Comparison of ENCODE assay signal across 25 mouse cellular contexts in the genomic region with DNA sequence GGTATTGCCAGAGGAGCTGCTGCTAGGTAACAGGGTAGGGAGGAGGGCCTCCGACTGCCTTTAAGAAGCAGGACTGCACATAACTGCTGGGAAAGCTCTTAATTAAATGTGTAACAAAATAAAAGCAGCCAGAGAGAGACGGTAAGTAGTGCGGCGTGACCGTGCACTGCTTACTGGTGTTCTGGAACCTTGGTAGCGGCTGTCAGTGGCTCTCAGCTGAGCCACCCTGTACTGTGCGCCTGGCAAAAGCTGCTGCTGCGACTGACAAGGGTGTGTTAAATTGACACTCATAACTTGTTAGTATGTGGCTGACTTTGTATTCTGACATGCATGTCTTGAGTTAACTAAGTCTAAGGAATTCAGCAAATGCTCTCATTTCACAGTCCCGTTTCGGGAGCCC. TPM values are rescaled to one million over a fixed set of nuclear protein-coding genes. Genes with fewer than 3 reads are reported as not detected.
DNase-seq lines count a peak whose midpoint lies in the region; ATAC-seq and TF ChIP-seq lines count a peak whose summit lies in the region.
"Had no signal": no experiment of that assay in that cellular context is flagged by ENCODE, and none has a peak within 500 bp of the region (broad histone marks: within the 10 kb centered on the region; RNA-seq: fewer than 3 reads in every experiment).

No protein-coding gene starts in this region.

- H3K4me2 ChIP-seq in forebrain, postnatal 0 days (ENCODE audit: low read depth): no peak overlapping the region
- no peak overlapping the region for H3K4me2 ChIP-seq in forebrain, embryonic 11.5 days (ENCODE audit: low read depth, low read length, severe bottlenecking)
- H3K4me2 ChIP-seq in limb, embryonic 11.5 days (ENCODE audit: low read depth, severe bottlenecking): no peak overlapping the region
- no peak overlapping the region for H3K4me2 ChIP-seq in neural tube, embryonic 13.5 days
- no peak overlapping the region for H3K4me2 ChIP-seq in neural tube, embryonic 15.5 days
- H3K4me2 ChIP-seq: forebrain, embryonic 13.5 days; heart, embryonic 12.5 days; heart, embryonic 15.5 days had no signal

- ATAC-seq in forebrain, postnatal 0 days: peak; percentile 20; the same call in 1 of the 2 replicates
- no peak for ATAC-seq in forebrain, embryonic 11.5 days (replicated peaks; ENCODE audit: low FRiP score)
- no peak for ATAC-seq in limb, embryonic 11.5 days (ENCODE audit: insufficient number of reproducible peaks, low FRiP score, low TSS enrichment, low read depth)
- 0 out of 2 replicates have a peak, but pooled peaks have one; percentile 11 for ATAC-seq in neural tube, embryonic 13.5 days (ENCODE audit: low read depth)
- ATAC-seq in neural tube, embryonic 15.5 days (ENCODE audit: low FRiP score): no peak
- ATAC-seq: CD4-positive, CD25-positive, alpha-beta regulatory T cell, adult 4 months; forebrain, embryonic 13.5 days; hindbrain, postnatal 0 days; inflammation-experienced regulatory T-cells, adult 6 months; intestine, embryonic 16.5 days had no signal

- 64% methylated on average over 10 of the region's 10 CpGs for WGBS in forebrain, postnatal 0 days
- 79% methylated on average over 10 of the region's 10 CpGs for WGBS in forebrain, embryonic 11.5 days
- 74% methylated on average over 10 of the region's 10 CpGs for WGBS in limb, embryonic 11.5 days
- 89% methylated on average over 10 of the region's 10 CpGs for whole genome bisulfite sequencing in limb, embryonic 10.5 days
- 73% methylated on average over 10 of the region's 10 CpGs for WGBS in neural tube, embryonic 13.5 days
- WGBS in neural tube, embryonic 15.5 days: 69% methylated on average over 10 of the region's 10 CpGs

- H3K9ac ChIP-seq in forebrain, postnatal 0 days: no peak overlapping the region
- no peak overlapping the region for H3K9ac ChIP-seq in forebrain, embryonic 11.5 days (ENCODE audit: low read length)
- H3K9ac ChIP-seq in limb, embryonic 11.5 days (ENCODE audit: low read length): 0 out of 2 replicates have a peak overlapping the region, but pooled peaks have one; percentile 22
- H3K9ac ChIP-seq in neural tube, embryonic 13.5 days: no peak overlapping the region
- no peak overlapping the region for H3K9ac ChIP-seq in neural tube, embryonic 15.5 days (replicated peaks)
- H3K9ac ChIP-seq: forebrain, embryonic 13.5 days; heart, embryonic 12.5 days; heart, embryonic 15.5 days had no signal

- no peaks in the 10 kb centered on the region for H3K4me1 ChIP-seq in forebrain, postnatal 0 days (ENCODE audit: insufficient read depth)
- H3K4me1 ChIP-seq in forebrain, embryonic 11.5 days (replicated peaks; ENCODE audit: control insufficient read depth, insufficient read depth, low read length): no peaks in the 10 kb centered on the region
- peaks cover 4% of the 10 kb centered on the region; the same call in 1 of the 2 replicates for H3K4me1 ChIP-seq in limb, embryonic 11.5 days (ENCODE audit: control insufficient read depth, insufficient read depth, low read length)
- peaks cover 12% of the 10 kb centered on the region for H3K4me1 ChIP-seq in limb, embryonic 10.5 days
- peaks cover 2% of the 10 kb centered on the region; the same call in 1 of the 2 replicates for H3K4me1 ChIP-seq in neural tube, embryonic 13.5 days (replicated peaks)
- H3K4me1 ChIP-seq in neural tube, embryonic 15.5 days: peaks cover 5% of the 10 kb centered on the region; the same call in 1 of the 2 replicates
- H3K4me1 ChIP-seq: heart, embryonic 15.5 days had no signal

- no peak overlapping the region for H3K4me3 ChIP-seq in forebrain, postnatal 0 days (ENCODE audit: low read depth, low read length)
- H3K4me3 ChIP-seq in forebrain, embryonic 11.5 days (ENCODE audit: low read depth, low read length): no peak overlapping the region
- no peak overlapping the region for H3K4me3 ChIP-seq in limb, embryonic 11.5 days (ENCODE audit: low read depth, low read length)
- H3K4me3 ChIP-seq in limb, embryonic 10.5 days: no peak overlapping the region
- H3K4me3 ChIP-seq in neural tube, embryonic 13.5 days: no peak overlapping the region
- no peak overlapping the region for H3K4me3 ChIP-seq in neural tube, embryonic 15.5 days (replicated peaks)
- H3K4me3 ChIP-seq in left cerebral cortex, adult 2 months: no peak overlapping the region
- H3K4me3 ChIP-seq: forebrain, embryonic 13.5 days; heart, embryonic 12.5 days; heart, embryonic 15.5 days had no signal

- no peaks in the 10 kb centered on the region for H3K9me3 ChIP-seq in forebrain, postnatal 0 days (ENCODE audit: low read length)
- no peaks in the 10 kb centered on the region for H3K9me3 ChIP-seq in forebrain, embryonic 11.5 days (ENCODE audit: control insufficient read depth, low read length)
- H3K9me3 ChIP-seq in limb, embryonic 11.5 days (ENCODE audit: control insufficient read depth, low read length): no peaks in the 10 kb centered on the region
- no peaks in the 10 kb centered on the region for H3K9me3 ChIP-seq in limb, embryonic 10.5 days (replicated peaks)
- no peaks in the 10 kb centered on the region for H3K9me3 ChIP-seq in neural tube, embryonic 13.5 days
- no peaks in the 10 kb centered on the region for H3K9me3 ChIP-seq in neural tube, embryonic 15.5 days (replicated peaks)
- H3K9me3 ChIP-seq: forebrain, embryonic 13.5 days; heart, embryonic 12.5 days; heart, embryonic 15.5 days had no signal

- no peak overlapping the region for H3K27ac ChIP-seq in forebrain, postnatal 0 days (ENCODE audit: low read depth, low read length)
- no peak overlapping the region for H3K27ac ChIP-seq in forebrain, embryonic 11.5 days (ENCODE audit: low read depth, low read length)
- no peak overlapping the region for H3K27ac ChIP-seq in limb, embryonic 11.5 days (replicated peaks; ENCODE audit: low read depth, low read length)
- no peak overlapping the region for H3K27ac ChIP-seq in limb, embryonic 10.5 days
- H3K27ac ChIP-seq in neural tube, embryonic 13.5 days (replicated peaks): no peak overlapping the region
- no peak overlapping the region for H3K27ac ChIP-seq in neural tube, embryonic 15.5 days (replicated peaks)
- no peak overlapping the region for H3K27ac ChIP-seq in left cerebral cortex, adult 2 months
- H3K27ac ChIP-seq: forebrain, embryonic 13.5 days; heart, embryonic 15.5 days; hindbrain, postnatal 0 days had no signal

- DNase-seq in forebrain, postnatal 0 days: no peak
- no peak for DNase-seq in forebrain, embryonic 11.5 days (ENCODE audit: low spot score)
- no peak for DNase-seq in limb, embryonic 11.5 days (ENCODE audit: low spot score)
- no peak for DNase-seq in limb, embryonic 10.5 days (ENCODE audit: low spot score)
- DNase-seq in left cerebral cortex, adult 2 months (ENCODE audit: extremely low spot score in 1 of 2, low spot score in 2 of 2): no peak
- DNase-seq: adrenal gland, adult 2 months; adrenal gland, postnatal 14 days; cerebellum, adult 11-12 months; cerebellum, adult 8-10 months; cerebellum, postnatal 10 days; cerebellum, postnatal 36 days; embryo, embryonic 11 days; gastrocnemius, postnatal 25 days; heart, adult 18-20 months; heart, postnatal 10 days; heart, postnatal 36 days had no signal

- intact Hi-C loops in left cerebral cortex, adult 2 months (cut with DNase I): no loop called here

- TF ChIP-seq CTCF in forebrain, postnatal 0 days (IDR thresholded peaks at IDR 0.05; ENCODE audit: low read depth): no peak
- no peak for TF ChIP-seq CTCF in left cerebral cortex, adult 2 months (IDR thresholded peaks at IDR 0.05)

- H3K36me3 ChIP-seq in forebrain, postnatal 0 days (ENCODE audit: insufficient read depth): peaks cover 64% of the 10 kb centered on the region
- no peaks in the 10 kb centered on the region; the same call in 1 of the 2 replicates for H3K36me3 ChIP-seq in forebrain, embryonic 11.5 days (ENCODE audit: control insufficient read depth, insufficient read depth, low read length)
- peaks cover 15% of the 10 kb centered on the region for H3K36me3 ChIP-seq in limb, embryonic 11.5 days (ENCODE audit: control insufficient read depth, insufficient read depth, low read length)
- H3K36me3 ChIP-seq in limb, embryonic 10.5 days: peaks cover 95% of the 10 kb centered on the region
- H3K36me3 ChIP-seq in neural tube, embryonic 13.5 days: peaks cover 62% of the 10 kb centered on the region
- peaks cover 41% of the 10 kb centered on the region for H3K36me3 ChIP-seq in neural tube, embryonic 15.5 days

- H3K27me3 ChIP-seq in forebrain, postnatal 0 days (ENCODE audit: insufficient read depth, low read length): no peaks in the 10 kb centered on the region
- no peaks in the 10 kb centered on the region for H3K27me3 ChIP-seq in forebrain, embryonic 11.5 days (ENCODE audit: control insufficient read depth, insufficient read depth, low read length)
- H3K27me3 ChIP-seq in limb, embryonic 11.5 days (ENCODE audit: control insufficient read depth, insufficient read depth, low read length): no peaks in the 10 kb centered on the region
- no peaks in the 10 kb centered on the region for H3K27me3 ChIP-seq in limb, embryonic 10.5 days (ENCODE audit: low read depth, poor library complexity, severe bottlenecking)
- H3K27me3 ChIP-seq in neural tube, embryonic 13.5 days: peaks cover 4% of the 10 kb centered on the region; the same call in 1 of the 2 replicates
- H3K27me3 ChIP-seq in neural tube, embryonic 15.5 days (replicated peaks): no peaks in the 10 kb centered on the region
- H3K27me3 ChIP-seq: forebrain, embryonic 13.5 days; heart, embryonic 12.5 days; heart, embryonic 15.5 days had no signal

RNA-seq across cellular contexts. Expression of a gene that starts 45.1 kb away (rescaled TPM):
- 269 and 276 TPM in 2 replicates for total RNA-seq in forebrain, postnatal 0 days (2014; rRNA removed)
- polyA plus RNA-seq in forebrain, postnatal 0 days (2015; fragmentation: Nextera tagmentation; extraction: Ambion mirVana): 379 and 380 TPM in 2 replicates
- polyA plus RNA-seq in forebrain, embryonic 11.5 days (2014; fragmentation: Nextera tagmentation; extraction: Ambion mirVana): 146 TPM in 2 replicates
- polyA plus RNA-seq in limb, embryonic 11.5 days (2014; fragmentation: Nextera tagmentation; extraction: Ambion mirVana): 140 and 151 TPM in 2 replicates
- polyA plus RNA-seq in limb, embryonic 10.5 days (2016; fragmentation: Nextera tagmentation; extraction: Ambion mirVana): 114 and 147 TPM in 2 replicates
- polyA plus RNA-seq in neural tube, embryonic 13.5 days (2015; fragmentation: Nextera tagmentation; extraction: Ambion mirVana): 174 and 179 TPM in 2 replicates
- 223 and 244 TPM in 2 replicates for polyA plus RNA-seq in neural tube, embryonic 15.5 days (2015; fragmentation: Nextera tagmentation; extraction: Ambion mirVana)
- 100 to 1,000 TPM; 197 to 200 TPM for total RNA-seq in left cerebral cortex, adult 2 months (2021)

Comparison
In these comparisons a context has a peak if more than half of its experiments do, and no peak if none do; other contexts are left out.
1. ATAC-seq: peak in forebrain, postnatal 0 days (single experiment) and neural tube, embryonic 13.5 days (single experiment); none in forebrain, embryonic 11.5 days (single experiment), limb, embryonic 11.5 days (single experiment) and neural tube, embryonic 15.5 days (single experiment).